Mouse (Mus musculus) forebrain, embryonic 15.5 days (tissue): Measurements from ENCODE around the gene Nasp. TPM values are rescaled to one million over a fixed set of nuclear protein-coding genes. Genes with fewer than 3 reads are reported as not detected.
A peak's percentile ranks its signal among the peaks of the same experiment; 100 is the strongest.

Experiments used
- ATAC-seq: fragments of 200-750 bp; cut with Nextera tagmentation; replicated peaks from 2 replicates; pipeline ENCODE4 v1.8.0; 2017; ENCODE audit warnings: mild to moderate bottlenecking, moderate TSS enrichment, moderate library complexity
- H3K27ac ChIP-seq: fragments of 300-500 bp; sonication (generic); replicated peaks from 2 replicates; pipeline ENCODE4 v1.5.1; 2015; ENCODE audit warnings: mild to moderate bottlenecking, inconsistent platforms
- H3K27me3 ChIP-seq: fragments of 300-500 bp; sonication (generic); 2 replicates; pipeline ENCODE4 v1.6.1; 2015; ENCODE audit warnings: inconsistent platforms
- H3K36me3 ChIP-seq: fragments of 300-500 bp; sonication (generic); 2 replicates; pipeline ENCODE4 v1.6.1; 2015; ENCODE audit warnings: mild to moderate bottlenecking, inconsistent platforms
- H3K4me1 ChIP-seq: fragments of 300-500 bp; sonication (generic); 2 replicates; pipeline ENCODE4 v1.6.1; 2015; ENCODE audit warnings: inconsistent platforms
- H3K4me2 ChIP-seq: fragments of 300-500 bp; sonication (generic); replicated peaks from 2 replicates; pipeline ENCODE4 v1.6.1; 2015; ENCODE audit warnings: mild to moderate bottlenecking, inconsistent platforms
- H3K4me3 ChIP-seq: fragments of 300-500 bp; sonication (generic); 2 replicates; pipeline ENCODE4 v1.5.1; 2015; ENCODE audit warnings: mild to moderate bottlenecking, inconsistent platforms
- H3K9ac ChIP-seq: fragments of 300-500 bp; sonication (generic); replicated peaks from 2 replicates; pipeline ENCODE4 v1.6.1; 2015; ENCODE audit warnings: mild to moderate bottlenecking, inconsistent platforms
- H3K9me3 ChIP-seq: fragments of 300-500 bp; sonication (generic); 2 replicates; pipeline ENCODE4 v1.6.1; 2016; ENCODE audit warnings: inconsistent platforms
- WGBS: fragments of 180-500 bp; shearing (Covaris S2); methylation state at CpG from one replicate; pipeline ENCODE4 v1.1.7; 2015; ENCODE audit warnings: mixed read lengths; 5-methylcytosine and 5-hydroxymethylcytosine counted together
- polyA plus RNA-seq: library from polyadenylated mRNA; unstranded; fragments of >200 nt; fragmentation: Nextera tagmentation; extraction: Ambion mirVana; gene quantifications from 2 replicates; pipeline ENCODE4 v1.2.1, GENCODE M21; 2015

Gene Nasp
- polyA plus RNA-seq, 1 experiment from 2014 or later = 131 TPM

GRCm38 (mm10) chr4:116626658-116627358 lies 933 bp downstream of the Nasp start:
- Histone ChIP-seq H3K27ac (peak overlapping the region; percentile 96), H3K9me3 (no peaks in the 10 kb centered on the region), H3K4me1 (peaks cover 25% of the 10 kb centered on the region), H3K36me3 (peaks cover 8% of the 10 kb centered on the region), H3K9ac (peak overlapping the region; percentile 86), H3K4me2 (peak overlapping the region; percentile 49), H3K4me3 (peak overlapping the region; percentile 97), H3K27me3 (no peaks in the 10 kb centered on the region)
- peak; percentile 84 for ATAC-seq
- 1% methylated on average over 53 of the region's 53 CpGs for WGBS

- ATAC-seq = no peak
- no peak overlapping the region for H3K4me2 ChIP-seq
- no peak overlapping the region for H3K9ac ChIP-seq
- WGBS = 93% methylated on average over 4 of the region's 4 CpGs
- no peaks in the 10 kb centered on the region for H3K27me3 ChIP-seq
- peak overlapping the region; percentile 97; the same call in 1 of the 2 replicates for H3K4me3 ChIP-seq
- H3K9me3 ChIP-seq = no peaks in the 10 kb centered on the region
- H3K36me3 ChIP-seq = peaks cover 26% of the 10 kb centered on the region
- H3K27ac ChIP-seq = no peak overlapping the region
- H3K4me1 ChIP-seq = peaks cover 25% of the 10 kb centered on the region
These were observed 2.9 kb downstream of the Nasp start for GRCm38 (mm10) chr4:116624831-116625230.

- Histone ChIP-seq H3K27ac (no peak overlapping the region), H3K36me3 (peaks cover 65% of the 10 kb centered on the region), H3K27me3 (no peaks in the 10 kb centered on the region), H3K9me3 (no peaks in the 10 kb centered on the region), H3K4me2 (no peak overlapping the region), H3K4me1 (no peaks in the 10 kb centered on the region), H3K4me3 (no peak overlapping the region), H3K9ac (no peak overlapping the region)
- 95% methylated on average over 2 of the region's 2 CpGs for WGBS
- ATAC-seq = no peak
These were observed 12.5 kb downstream of the Nasp start for GRCm38 (mm10) chr4:116615237-116615636.

- no peaks in the 10 kb centered on the region for H3K9me3 ChIP-seq
- no peaks in the 10 kb centered on the region for H3K4me1 ChIP-seq
- no peak overlapping the region for H3K4me2 ChIP-seq
- H3K9ac ChIP-seq = no peak overlapping the region
- WGBS = 88% methylated on average over 2 of the region's 2 CpGs
- no peak for ATAC-seq
- H3K27ac ChIP-seq = no peak overlapping the region
- H3K27me3 ChIP-seq = no peaks in the 10 kb centered on the region
- H3K4me3 ChIP-seq = no peak overlapping the region
- H3K36me3 ChIP-seq = peaks cover 65% of the 10 kb centered on the region
These were observed 15.1 kb downstream of the Nasp start for GRCm38 (mm10) chr4:116612621-116613020.

GRCm38 (mm10) chr4:116596978-116597881 lies 30.5 kb downstream of the Nasp start:
- Histone ChIP-seq H3K27me3 (no peaks in the 10 kb centered on the region), H3K27ac (peak overlapping the region; percentile 64), H3K9me3 (no peaks in the 10 kb centered on the region), H3K36me3 (peaks cover 42% of the 10 kb centered on the region), H3K9ac (peak overlapping the region; percentile 66), H3K4me3 (peak overlapping the region; percentile 68), H3K4me1 (peaks cover 17% of the 10 kb centered on the region), H3K4me2 (peak overlapping the region; percentile 82)
- peak; percentile 92 for ATAC-seq
- under 1% methylated on average over 50 of the region's 50 CpGs for WGBS

GRCm38 (mm10) chr4:116596379-116596778 lies 31.4 kb downstream of the Nasp start, which contains the start of gene Ccdc17:
TSS of gene Ccdc17 (plus strand) at chr4:116596654.
- Histone ChIP-seq H3K36me3 (peaks cover 42% of the 10 kb centered on the region), H3K27me3 (no peaks in the 10 kb centered on the region), H3K9ac (peak within 1 kb of the TSS; percentile 66), H3K4me3 (peak within 1 kb of the TSS; percentile 68), H3K9me3 (no peaks in the 10 kb centered on the region), H3K27ac (peak within 1 kb of the TSS; percentile 64), H3K4me2 (peak within 1 kb of the TSS; percentile 82), H3K4me1 (peaks cover 17% of the 10 kb centered on the region)
- ATAC-seq = no peak
- WGBS = 29% methylated on average over 5 of the region's 5 CpGs

- ATAC-seq = no peak
- H3K4me3 ChIP-seq = no peak overlapping the region
- H3K4me2 ChIP-seq = no peak overlapping the region
- H3K36me3 ChIP-seq = peaks cover 42% of the 10 kb centered on the region
- 83% methylated on average over 8 of the region's 8 CpGs for WGBS
- H3K27me3 ChIP-seq = no peaks in the 10 kb centered on the region
- no peak overlapping the region for H3K27ac ChIP-seq
- no peak overlapping the region for H3K9ac ChIP-seq
- peaks cover 17% of the 10 kb centered on the region for H3K4me1 ChIP-seq
- H3K9me3 ChIP-seq = no peaks in the 10 kb centered on the region
These were observed 31.9 kb downstream of the Nasp start for GRCm38 (mm10) chr4:116595793-116596192.

- Histone ChIP-seq H3K27me3 (no peaks in the 10 kb centered on the region), H3K9ac (peak overlapping the region; percentile 90), H3K9me3 (no peaks in the 10 kb centered on the region), H3K4me3 (peak overlapping the region; percentile 95), H3K27ac (peak overlapping the region; percentile 91), H3K4me1 (peaks cover 34% of the 10 kb centered on the region), H3K36me3 (peaks cover 4% of the 10 kb centered on the region), H3K4me2 (peak overlapping the region; percentile 85)
- no peak for ATAC-seq
- 4% methylated on average over 15 of the region's 15 CpGs for WGBS
These were observed 69.4 kb downstream of the Nasp start for GRCm38 (mm10) chr4:116558151-116558882.

GRCm38 (mm10) chr4:116557306-116558121 lies 70.2 kb downstream of the Nasp start, which contains the start of gene Gpbp1l1:
TSS of gene Gpbp1l1 (plus strand) at chr4:116557658.
- Histone ChIP-seq H3K4me2 (peak within 1 kb of the TSS; percentile 85), H3K4me1 (peaks cover 34% of the 10 kb centered on the region), H3K4me3 (peak within 1 kb of the TSS; percentile 95), H3K27ac (peak within 1 kb of the TSS; percentile 91), H3K9me3 (no peaks in the 10 kb centered on the region), H3K36me3 (peaks cover 9% of the 10 kb centered on the region), H3K27me3 (no peaks in the 10 kb centered on the region), H3K9ac (peak within 1 kb of the TSS; percentile 90)
- under 1% methylated on average over 74 of the region's 78 CpGs for WGBS
- ATAC-seq = peak; percentile 96

GRCm38 (mm10) chr4:116556561-116557305 lies 71.0 kb downstream of the Nasp start:
- H3K36me3 ChIP-seq = peaks cover 9% of the 10 kb centered on the region
- H3K9me3 ChIP-seq = no peaks in the 10 kb centered on the region
- ATAC-seq = peak; percentile 98
- no peaks in the 10 kb centered on the region for H3K27me3 ChIP-seq
- WGBS = 0% methylated on average over 28 of the region's 28 CpGs
- peak overlapping the region; percentile 60 for H3K9ac ChIP-seq
- peak overlapping the region; percentile 95 for H3K4me3 ChIP-seq
- peaks cover 34% of the 10 kb centered on the region for H3K4me1 ChIP-seq
- H3K27ac ChIP-seq = peak overlapping the region; percentile 91
- peak overlapping the region; percentile 85 for H3K4me2 ChIP-seq
